Comparison of ENCODE assay signal across 34 mouse cellular contexts in genomic region chr9:6834470-6834869, GRCm38 (mm10).
"Had no signal": no experiment of that assay in that cellular context is flagged by ENCODE, and none has a peak within 500 bp of the region (broad histone marks: within the 10 kb centered on the region; RNA-seq: fewer than 3 reads in every experiment).

No protein-coding gene starts in this region.

- H3K27me3 ChIP-seq: heart, embryonic 12.5 days; heart, embryonic 13.5 days; heart, embryonic 15.5 days; hindbrain, embryonic 12.5 days; hindbrain, embryonic 13.5 days; hindbrain, embryonic 15.5 days; intestine, embryonic 15.5 days; kidney, embryonic 15.5 days had no signal

- H3K9me3 ChIP-seq: heart, embryonic 10.5 days; heart, embryonic 12.5 days; heart, embryonic 13.5 days; heart, embryonic 15.5 days; hindbrain, embryonic 10.5 days; hindbrain, embryonic 12.5 days; hindbrain, embryonic 13.5 days; hindbrain, embryonic 15.5 days; intestine, embryonic 15.5 days; kidney, embryonic 15.5 days had no signal

- H3K27ac ChIP-seq: heart, embryonic 10.5 days; heart, embryonic 13.5 days; heart, embryonic 15.5 days; hindbrain, embryonic 10.5 days; hindbrain, embryonic 12.5 days; hindbrain, embryonic 13.5 days; hindbrain, embryonic 14.5 days; hindbrain, embryonic 15.5 days; hindbrain, postnatal 0 days; intestine, embryonic 15.5 days; kidney, embryonic 15.5 days; kidney, postnatal 0 days; layer of hippocampus, adult 2 months; left cerebral cortex, adult 2 months had no signal

- ATAC-seq: hindbrain, embryonic 16.5 days; hindbrain, postnatal 0 days; inflammation-experienced regulatory T-cells, adult 6 months; intestine, postnatal 0 days had no signal

- H3K36me3 ChIP-seq: heart, embryonic 10.5 days; heart, embryonic 12.5 days; heart, embryonic 13.5 days; heart, embryonic 15.5 days; hindbrain, embryonic 10.5 days; hindbrain, embryonic 12.5 days; hindbrain, embryonic 13.5 days; hindbrain, embryonic 15.5 days; intestine, embryonic 15.5 days; kidney, embryonic 15.5 days had no signal

- H3K9ac ChIP-seq: heart, embryonic 12.5 days; heart, embryonic 13.5 days; heart, embryonic 15.5 days; hindbrain, embryonic 12.5 days; hindbrain, embryonic 13.5 days; hindbrain, embryonic 14.5 days; hindbrain, embryonic 15.5 days; intestine, embryonic 15.5 days; kidney, embryonic 15.5 days had no signal

- DNase-seq: heart, postnatal 10 days; heart, postnatal 14 days; heart, postnatal 4 days; kidney, adult 11 months; kidney, adult 18-20 months; kidney, adult 2 months; kidney, adult 8-10 months; kidney, adult 9 months; kidney, postnatal 10 days; kidney, postnatal 14 days; kidney, postnatal 25 days; kidney, postnatal 36 days; kidney, postnatal 4 days; layer of hippocampus, adult 9-11 months; layer of hippocampus, postnatal 36 days had no signal

- H3K4me2 ChIP-seq: heart, embryonic 11.5 days; heart, embryonic 12.5 days; heart, embryonic 13.5 days; heart, embryonic 15.5 days; hindbrain, embryonic 12.5 days; hindbrain, embryonic 13.5 days; hindbrain, embryonic 14.5 days; hindbrain, embryonic 15.5 days; intestine, embryonic 15.5 days; kidney, embryonic 15.5 days had no signal

- H3K4me3 ChIP-seq: heart, embryonic 10.5 days; heart, embryonic 12.5 days; heart, embryonic 13.5 days; heart, embryonic 15.5 days; hindbrain, embryonic 10.5 days; hindbrain, embryonic 12.5 days; hindbrain, embryonic 13.5 days; hindbrain, embryonic 15.5 days; intestine, embryonic 15.5 days; kidney, embryonic 15.5 days; layer of hippocampus, adult 2 months; left cerebral cortex, adult 2 months had no signal

- H3K4me1 ChIP-seq: heart, embryonic 10.5 days; heart, embryonic 12.5 days; heart, embryonic 13.5 days; heart, embryonic 15.5 days; hindbrain, embryonic 10.5 days; hindbrain, embryonic 12.5 days; hindbrain, embryonic 13.5 days; hindbrain, embryonic 15.5 days; intestine, embryonic 15.5 days; kidney, embryonic 15.5 days had no signal
